8 mouse cellular contexts compared by ENCODE assay signal in the genomic region with DNA sequence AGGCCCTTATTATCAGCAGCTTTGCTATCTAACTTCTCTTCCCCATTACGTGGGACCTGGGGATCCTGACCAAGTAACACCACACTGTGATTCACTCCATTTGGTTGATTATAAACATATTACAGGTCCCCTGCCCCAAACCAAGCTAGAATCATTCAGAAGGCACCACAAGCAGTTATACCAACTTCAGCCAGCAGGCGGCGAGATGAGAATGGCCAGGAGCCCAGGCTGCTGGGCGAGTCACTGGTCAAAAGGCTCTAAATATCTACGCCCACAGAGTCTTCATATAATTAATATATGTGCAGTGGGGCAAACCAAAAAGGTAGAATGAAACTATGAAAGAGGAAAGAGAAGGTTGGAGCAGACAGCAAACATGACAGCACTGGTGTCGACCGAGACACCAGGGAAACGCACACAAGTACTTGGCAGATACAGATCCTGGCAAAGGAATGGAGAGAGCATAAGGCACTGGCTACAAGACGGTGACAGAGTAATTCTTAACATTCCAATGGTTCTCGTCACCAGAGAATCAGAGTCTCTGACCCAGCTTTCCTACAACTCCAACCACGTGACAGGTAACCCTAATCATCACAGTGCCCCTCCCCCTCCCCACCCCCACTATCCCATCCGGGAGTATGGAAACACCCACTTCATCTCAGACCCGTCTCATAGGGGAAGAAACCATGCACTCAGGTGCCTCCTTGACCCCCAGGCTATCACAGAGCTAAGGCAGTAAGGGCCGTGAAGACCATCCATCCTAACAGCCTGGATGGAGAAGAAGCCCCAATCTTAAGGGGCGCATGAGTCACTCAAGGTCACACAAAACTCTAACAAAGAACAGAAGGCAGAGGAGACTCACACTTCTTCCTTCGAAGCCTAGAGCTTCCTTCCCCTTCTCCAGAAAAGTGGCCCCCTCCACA.
DNase-seq lines count a peak whose midpoint lies in the region; ATAC-seq lines count a peak whose summit lies in the region.

No protein-coding gene starts in this region.

- peak overlapping the region; percentile 89; the same call in 1 of the 2 replicates for H3K4me2 ChIP-seq in intestine, embryonic 16.5 days (ENCODE audit: low read depth, low read length)
- peak overlapping the region; percentile 81 for H3K4me2 ChIP-seq in midbrain, embryonic 16.5 days (ENCODE audit: low read length)

- WGBS in intestine, embryonic 16.5 days: 32% methylated on average over 16 of the region's 16 CpGs
- WGBS in limb, embryonic 10.5 days: 31% methylated on average over 16 of the region's 16 CpGs
- WGBS in midbrain, embryonic 16.5 days: 42% methylated on average over 16 of the region's 16 CpGs

- H3K9me3 ChIP-seq in intestine, embryonic 16.5 days (ENCODE audit: control insufficient read depth, low read length): no peaks in the 10 kb centered on the region
- no peaks in the 10 kb centered on the region for H3K9me3 ChIP-seq in limb, embryonic 10.5 days (replicated peaks)
- no peaks in the 10 kb centered on the region for H3K9me3 ChIP-seq in midbrain, embryonic 16.5 days (replicated peaks; ENCODE audit: control insufficient read depth, low read length, poor library complexity, severe bottlenecking)

- 0 out of 2 replicates have a peak, but pooled peaks cover 3% of the 10 kb centered on the region for H3K27me3 ChIP-seq in intestine, embryonic 16.5 days (replicated peaks; ENCODE audit: control insufficient read depth, insufficient read depth, low read length)
- peaks cover 19% of the 10 kb centered on the region for H3K27me3 ChIP-seq in limb, embryonic 10.5 days (ENCODE audit: low read depth, poor library complexity, severe bottlenecking)
- H3K27me3 ChIP-seq in midbrain, embryonic 16.5 days (ENCODE audit: control insufficient read depth, insufficient read depth, low read depth, low read length): peaks cover 4% of the 10 kb centered on the region

- H3K4me3 ChIP-seq in intestine, embryonic 16.5 days (ENCODE audit: low read length): peak overlapping the region; percentile 59
- H3K4me3 ChIP-seq in limb, embryonic 10.5 days: peak overlapping the region; percentile 73
- peak overlapping the region; percentile 60 for H3K4me3 ChIP-seq in midbrain, embryonic 16.5 days (ENCODE audit: low read depth, low read length)

- peaks cover 27% of the 10 kb centered on the region for H3K4me1 ChIP-seq in intestine, embryonic 16.5 days (ENCODE audit: control insufficient read depth, insufficient read depth, low read length)
- H3K4me1 ChIP-seq in limb, embryonic 10.5 days: peaks cover 89% of the 10 kb centered on the region
- peaks cover 29% of the 10 kb centered on the region for H3K4me1 ChIP-seq in midbrain, embryonic 16.5 days (ENCODE audit: control insufficient read depth, insufficient read depth, low read length)

- DNase-seq in layer of hippocampus, adult 11-12 months (ENCODE audit: low spot score): peak; percentile 83
- DNase-seq in layer of hippocampus, adult 9-11 months: no peak
- peak; percentile 92 for DNase-seq in embryo, embryonic 10 days (ENCODE audit: low spot score)
- peak; percentile 78 to 84 for DNase-seq in gastrocnemius, postnatal 4 days (ENCODE audit: low spot score in 2 of 2)
- peak; percentile 93 for DNase-seq in limb, embryonic 10.5 days (ENCODE audit: low spot score)
- DNase-seq in spleen, postnatal 36 days (ENCODE audit: low spot score in 2 of 2): peak; percentile 14 to 24

- 0 out of 2 replicates have a peak overlapping the region, but pooled peaks have one; percentile 35 for H3K9ac ChIP-seq in intestine, embryonic 16.5 days (ENCODE audit: low read depth, low read length)
- H3K9ac ChIP-seq in midbrain, embryonic 16.5 days (ENCODE audit: low read depth, low read length): no peak overlapping the region

- ATAC-seq in intestine, embryonic 16.5 days: no peak
- no peak for ATAC-seq in midbrain, embryonic 16.5 days

- 0 out of 2 replicates have a peak overlapping the region, but pooled peaks have one; percentile 30 for H3K27ac ChIP-seq in intestine, embryonic 16.5 days (ENCODE audit: low read length)
- H3K27ac ChIP-seq in limb, embryonic 10.5 days: no peak overlapping the region
- H3K27ac ChIP-seq in midbrain, embryonic 16.5 days (ENCODE audit: low read length): no peak overlapping the region

- no peaks in the 10 kb centered on the region for H3K36me3 ChIP-seq in intestine, embryonic 16.5 days (ENCODE audit: control insufficient read depth, insufficient read depth, low read length)
- no peaks in the 10 kb centered on the region for H3K36me3 ChIP-seq in limb, embryonic 10.5 days
- no peaks in the 10 kb centered on the region for H3K36me3 ChIP-seq in midbrain, embryonic 16.5 days (ENCODE audit: control insufficient read depth, insufficient read depth, low read length)
